Mouse (Mus musculus): Measurements from ENCODE around the gene Btbd9. TPM values are rescaled to one million over a fixed set of nuclear protein-coding genes. Genes with fewer than 3 reads are reported as not detected.

Btbd9 gene
- polyA plus RNA-seq, 1 experiment from 2014 or later, result 63.1 TPM

GRCm38 (mm10) chr17:30297432-30297831 is 278.9 kb downstream of the Btbd9 start:
- H3K4me2 ChIP-seq (replicated peaks; ENCODE audit: low read depth, low read length), result no peak overlapping the region
- ATAC-seq (ENCODE audit: insufficient number of reproducible peaks, insufficient read depth, low FRiP score, low read depth), result no peak
- no peaks in the 10 kb centered on the region for H3K9me3 ChIP-seq (ENCODE audit: control insufficient read depth, low read depth, low read length)
- H3K36me3 ChIP-seq (ENCODE audit: control insufficient read depth, insufficient read depth, low read length), result no peaks in the 10 kb centered on the region; the same call in 1 of the 2 replicates
- no peak overlapping the region for H3K4me3 ChIP-seq (ENCODE audit: low read depth, low read length)
- no peak overlapping the region for H3K27ac ChIP-seq (ENCODE audit: low read length)
- H3K4me1 ChIP-seq (ENCODE audit: control insufficient read depth, insufficient read depth, low read length), result no peaks in the 10 kb centered on the region
- 96% methylated on average over 8 of the region's 8 CpGs for WGBS
- no peaks in the 10 kb centered on the region for H3K27me3 ChIP-seq (ENCODE audit: control insufficient read depth, insufficient read depth, low read length)
- H3K9ac ChIP-seq (replicated peaks; ENCODE audit: low read depth, low read length), result no peak overlapping the region

GRCm38 (mm10) chr17:30296069-30296468 is 280.2 kb downstream of the Btbd9 start:
- Histone ChIP-seq H3K9me3 (ENCODE audit: control insufficient read depth, low read depth, low read length) (no peaks in the 10 kb centered on the region), H3K4me1 (ENCODE audit: control insufficient read depth, insufficient read depth, low read length) (no peaks in the 10 kb centered on the region), H3K9ac (replicated peaks; ENCODE audit: low read depth, low read length) (no peak overlapping the region), H3K27me3 (ENCODE audit: control insufficient read depth, insufficient read depth, low read length) (no peaks in the 10 kb centered on the region), H3K4me3 (ENCODE audit: low read depth, low read length) (no peak overlapping the region), H3K27ac (ENCODE audit: low read length) (no peak overlapping the region), H3K36me3 (ENCODE audit: control insufficient read depth, insufficient read depth, low read length) (no peaks in the 10 kb centered on the region; the same call in 1 of the 2 replicates), H3K4me2 (replicated peaks; ENCODE audit: low read depth, low read length) (no peak overlapping the region)
- no peak for ATAC-seq (ENCODE audit: insufficient number of reproducible peaks, insufficient read depth, low FRiP score, low read depth)
- 78% methylated on average over 8 of the region's 8 CpGs for WGBS

- Histone ChIP-seq H3K4me3 (ENCODE audit: low read depth, low read length) (no peak overlapping the region), H3K4me1 (ENCODE audit: control insufficient read depth, insufficient read depth, low read length) (no peaks in the 10 kb centered on the region), H3K4me2 (replicated peaks; ENCODE audit: low read depth, low read length) (no peak overlapping the region), H3K9ac (replicated peaks; ENCODE audit: low read depth, low read length) (no peak overlapping the region), H3K36me3 (ENCODE audit: control insufficient read depth, insufficient read depth, low read length) (no peaks in the 10 kb centered on the region), H3K27ac (ENCODE audit: low read length) (no peak overlapping the region), H3K9me3 (ENCODE audit: control insufficient read depth, low read depth, low read length) (no peaks in the 10 kb centered on the region), H3K27me3 (ENCODE audit: control insufficient read depth, insufficient read depth, low read length) (no peaks in the 10 kb centered on the region)
- 33% methylated on average over 6 of the region's 6 CpGs for WGBS
- ATAC-seq (ENCODE audit: insufficient number of reproducible peaks, insufficient read depth, low FRiP score, low read depth), result no peak
These were observed 283.6 kb downstream of the Btbd9 start for GRCm38 (mm10) chr17:30292666-30293065.

GRCm38 (mm10) chr17:30285641-30286040 is 290.6 kb downstream of the Btbd9 start:
- Histone ChIP-seq H3K4me1 (ENCODE audit: control insufficient read depth, insufficient read depth, low read length) (no peaks in the 10 kb centered on the region), H3K9ac (replicated peaks; ENCODE audit: low read depth, low read length) (no peak overlapping the region), H3K9me3 (ENCODE audit: control insufficient read depth, low read depth, low read length) (no peaks in the 10 kb centered on the region), H3K27ac (ENCODE audit: low read length) (no peak overlapping the region), H3K36me3 (ENCODE audit: control insufficient read depth, insufficient read depth, low read length) (no peaks in the 10 kb centered on the region), H3K27me3 (ENCODE audit: control insufficient read depth, insufficient read depth, low read length) (no peaks in the 10 kb centered on the region), H3K4me2 (replicated peaks; ENCODE audit: low read depth, low read length) (no peak overlapping the region), H3K4me3 (ENCODE audit: low read depth, low read length) (no peak overlapping the region)
- no peak for ATAC-seq (ENCODE audit: insufficient number of reproducible peaks, insufficient read depth, low FRiP score, low read depth)
- 100% methylated on average over 2 of the region's 2 CpGs for WGBS

- Histone ChIP-seq H3K9ac (replicated peaks; ENCODE audit: low read depth, low read length) (no peak overlapping the region), H3K4me3 (ENCODE audit: low read depth, low read length) (no peak overlapping the region), H3K36me3 (ENCODE audit: control insufficient read depth, insufficient read depth, low read length) (no peaks in the 10 kb centered on the region), H3K27ac (ENCODE audit: low read length) (no peak overlapping the region), H3K4me1 (ENCODE audit: control insufficient read depth, insufficient read depth, low read length) (no peaks in the 10 kb centered on the region), H3K27me3 (ENCODE audit: control insufficient read depth, insufficient read depth, low read length) (no peaks in the 10 kb centered on the region), H3K4me2 (replicated peaks; ENCODE audit: low read depth, low read length) (no peak overlapping the region), H3K9me3 (ENCODE audit: control insufficient read depth, low read depth, low read length) (no peaks in the 10 kb centered on the region)
- ATAC-seq (ENCODE audit: insufficient number of reproducible peaks, insufficient read depth, low FRiP score, low read depth), result no peak
- 79% methylated on average over 4 of the region's 4 CpGs for WGBS
These were observed 292.7 kb downstream of the Btbd9 start for GRCm38 (mm10) chr17:30283460-30284050.

GRCm38 (mm10) chr17:30283001-30283400 is 293.3 kb downstream of the Btbd9 start:
- Histone ChIP-seq H3K4me2 (replicated peaks; ENCODE audit: low read depth, low read length) (no peak overlapping the region), H3K36me3 (ENCODE audit: control insufficient read depth, insufficient read depth, low read length) (no peaks in the 10 kb centered on the region), H3K9ac (replicated peaks; ENCODE audit: low read depth, low read length) (no peak overlapping the region), H3K27ac (ENCODE audit: low read length) (no peak overlapping the region), H3K4me3 (ENCODE audit: low read depth, low read length) (no peak overlapping the region), H3K27me3 (ENCODE audit: control insufficient read depth, insufficient read depth, low read length) (no peaks in the 10 kb centered on the region), H3K9me3 (ENCODE audit: control insufficient read depth, low read depth, low read length) (no peaks in the 10 kb centered on the region), H3K4me1 (ENCODE audit: control insufficient read depth, insufficient read depth, low read length) (no peaks in the 10 kb centered on the region)
- no peak for ATAC-seq (ENCODE audit: insufficient number of reproducible peaks, insufficient read depth, low FRiP score, low read depth)

- H3K4me3 ChIP-seq (ENCODE audit: low read depth, low read length), result no peak overlapping the region
- no peak overlapping the region for H3K9ac ChIP-seq (replicated peaks; ENCODE audit: low read depth, low read length)
- no peaks in the 10 kb centered on the region for H3K4me1 ChIP-seq (ENCODE audit: control insufficient read depth, insufficient read depth, low read length)
- H3K36me3 ChIP-seq (ENCODE audit: control insufficient read depth, insufficient read depth, low read length), result no peaks in the 10 kb centered on the region
- peak; percentile 49; the same call in 1 of the 2 replicates for ATAC-seq (ENCODE audit: insufficient number of reproducible peaks, insufficient read depth, low FRiP score, low read depth)
- H3K27me3 ChIP-seq (ENCODE audit: control insufficient read depth, insufficient read depth, low read length), result no peaks in the 10 kb centered on the region
- no peaks in the 10 kb centered on the region for H3K9me3 ChIP-seq (ENCODE audit: control insufficient read depth, low read depth, low read length)
- WGBS, result 56% methylated on average over 7 of the region's 7 CpGs
- no peak overlapping the region for H3K27ac ChIP-seq (ENCODE audit: low read length)
- no peak overlapping the region for H3K4me2 ChIP-seq (replicated peaks; ENCODE audit: low read depth, low read length)
These were observed 295.8 kb downstream of the Btbd9 start for GRCm38 (mm10) chr17:30280323-30281118.

- Histone ChIP-seq H3K9ac (replicated peaks; ENCODE audit: low read depth, low read length) (no peak overlapping the region), H3K27me3 (ENCODE audit: control insufficient read depth, insufficient read depth, low read length) (no peaks in the 10 kb centered on the region), H3K4me1 (ENCODE audit: control insufficient read depth, insufficient read depth, low read length) (no peaks in the 10 kb centered on the region), H3K9me3 (ENCODE audit: control insufficient read depth, low read depth, low read length) (no peaks in the 10 kb centered on the region), H3K36me3 (ENCODE audit: control insufficient read depth, insufficient read depth, low read length) (no peaks in the 10 kb centered on the region), H3K27ac (ENCODE audit: low read length) (no peak overlapping the region), H3K4me3 (ENCODE audit: low read depth, low read length) (no peak overlapping the region), H3K4me2 (replicated peaks; ENCODE audit: low read depth, low read length) (no peak overlapping the region)
- ATAC-seq (ENCODE audit: insufficient number of reproducible peaks, insufficient read depth, low FRiP score, low read depth), result no peak
- WGBS, result 69% methylated on average over 5 of the region's 5 CpGs
These were observed 296.6 kb downstream of the Btbd9 start for GRCm38 (mm10) chr17:30279684-30280083.

All from stomach, embryonic 14.5 days (tissue).